Mouse (Mus musculus) intestine, embryonic 14.5 days (tissue): Measurements from ENCODE around the gene Foxo6. TPM values are rescaled to one million over a fixed set of nuclear protein-coding genes. Genes with fewer than 3 reads are reported as not detected.
A peak's percentile ranks its signal among the peaks of the same experiment; 100 is the strongest.

Source experiments
- ATAC-seq: fragments of 200-750 bp; cut with Nextera tagmentation; replicated peaks from 2 replicates; pipeline ENCODE4 v1.8.0; 2017; ENCODE audit warnings: low read depth, moderate number of reproducible peaks, moderate TSS enrichment, moderate library complexity; ENCODE audit not compliant: low FRiP score, low TSS enrichment
- DNase-seq: peaks from one replicate; pipeline ENCODE4 v3.0.0-alpha.2; 2018; ENCODE audit warnings: low spot score
- H3K27ac ChIP-seq: fragments of 300-500 bp; sonication (generic); 2 replicates; pipeline ENCODE4 v1.5.1; 2014; ENCODE audit warnings: low read depth, mild to moderate bottlenecking, control low read depth
- H3K27me3 ChIP-seq: fragments of 300-500 bp; sonication (generic); replicated peaks from 2 replicates; pipeline ENCODE4 v1.6.1; 2014; ENCODE audit warnings: low read length, control low read depth; ENCODE audit not compliant: control insufficient read depth, insufficient read depth
- H3K36me3 ChIP-seq: fragments of 300-500 bp; sonication (generic); 2 replicates; pipeline ENCODE4 v1.6.1; 2014; ENCODE audit warnings: low read length, control low read depth; ENCODE audit not compliant: control insufficient read depth, insufficient read depth
- H3K4me1 ChIP-seq: fragments of 300-500 bp; sonication (generic); replicated peaks from 2 replicates; pipeline ENCODE4 v1.6.1; 2014; ENCODE audit warnings: low read length, control low read depth, mixed read lengths; ENCODE audit not compliant: control insufficient read depth, insufficient read depth
- H3K4me2 ChIP-seq: fragments of 300-500 bp; sonication (generic); 2 replicates; pipeline ENCODE4 v1.6.1; 2014; ENCODE audit warnings: low read length
- H3K4me3 ChIP-seq: fragments of 300-500 bp; sonication (generic); 2 replicates; pipeline ENCODE4 v1.5.1; 2014; ENCODE audit warnings: low read depth, low read length, control low read depth, mixed read lengths
- H3K9ac ChIP-seq: fragments of 300-500 bp; sonication (generic); 2 replicates; pipeline ENCODE4 v1.6.1; 2014; ENCODE audit warnings: mild to moderate bottlenecking, low read length
- H3K9me3 ChIP-seq: fragments of 300-500 bp; sonication (generic); 2 replicates; pipeline ENCODE4 v1.6.1; 2016; ENCODE audit warnings: low read length, control low read depth; ENCODE audit not compliant: control insufficient read depth
- WGBS: fragments of 180-500 bp; shearing (Covaris S2); extraction: QIAGEN DNeasy Blood & Tissue Kit; methylation state at CpG from one replicate; pipeline ENCODE4 v1.1.7; 2014; 5-methylcytosine and 5-hydroxymethylcytosine counted together
- polyA plus RNA-seq: library from polyadenylated mRNA; unstranded; fragments of >200 nt; fragmentation: Nextera tagmentation; extraction: Ambion mirVana; gene quantifications from 2 replicates; pipeline ENCODE4 v1.2.1, GENCODE M21; 2014

The Foxo6 gene
- polyA plus RNA-seq, 1 experiment from 2014 or later: 0.39 TPM

DNA sequence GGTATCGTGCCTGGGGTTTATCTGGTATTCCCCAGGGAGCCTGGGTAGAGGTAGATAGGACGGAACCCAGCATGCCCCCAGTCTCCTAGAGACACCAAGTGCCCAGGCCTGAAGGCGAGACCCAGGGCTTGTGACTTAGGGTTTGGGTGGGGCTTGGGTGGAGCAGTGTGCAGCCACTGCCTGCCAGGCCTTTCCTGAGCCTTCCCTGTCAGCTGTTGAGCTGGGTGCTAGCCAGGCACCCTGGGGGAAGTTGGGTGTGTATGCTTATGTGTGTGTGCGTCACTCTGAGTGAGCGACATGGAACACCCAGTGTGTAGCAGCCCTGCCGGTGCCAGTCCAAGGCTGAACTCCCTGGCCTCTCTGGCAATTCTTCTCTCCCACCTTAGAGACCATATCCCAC, 63.3 kb downstream of the Foxo6 start:
- Histone ChIP-seq H3K4me2 (no peak overlapping the region), H3K27me3 (no peaks in the 10 kb centered on the region), H3K9ac (no peak overlapping the region), H3K9me3 (no peaks in the 10 kb centered on the region), H3K4me3 (no peak overlapping the region), H3K27ac (no peak overlapping the region), H3K36me3 (no peaks in the 10 kb centered on the region), H3K4me1 (no peaks in the 10 kb centered on the region)
- DNase-seq: no peak
- WGBS: 85% methylated on average over 6 of the region's 6 CpGs
- ATAC-seq: no peak

DNA sequence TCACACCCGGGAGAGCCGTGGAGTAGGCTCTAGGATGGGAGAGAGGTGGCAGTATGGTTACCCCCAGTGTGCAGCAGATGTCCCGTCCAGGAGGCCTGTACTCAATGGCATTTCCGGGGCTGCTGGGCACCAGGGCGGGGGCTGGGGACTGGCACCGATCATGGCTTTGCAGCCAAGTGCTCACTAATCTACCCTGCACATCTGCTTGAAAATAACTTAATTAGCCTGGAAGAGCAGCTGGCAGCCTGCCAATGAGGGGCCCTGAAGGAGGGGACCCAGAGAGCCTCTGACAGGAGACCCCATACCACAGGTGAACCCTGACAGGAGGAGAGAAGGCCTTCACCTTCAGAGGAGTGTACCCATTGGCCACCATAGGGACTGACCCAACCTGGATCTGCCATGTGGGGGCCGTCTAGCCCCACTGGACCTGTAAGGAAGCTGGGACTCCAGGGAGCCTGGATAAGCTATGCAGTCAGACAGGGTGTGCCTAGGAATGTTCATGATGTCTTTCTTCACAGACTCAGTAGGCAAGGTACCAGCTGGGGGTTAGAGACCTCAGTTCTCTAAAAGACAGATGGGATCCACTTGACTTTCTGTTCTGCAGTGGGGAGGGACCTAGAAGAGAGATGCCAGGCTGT, 63.9 kb downstream of the Foxo6 start:
- Histone ChIP-seq H3K27ac (no peak overlapping the region), H3K4me3 (no peak overlapping the region), H3K36me3 (no peaks in the 10 kb centered on the region), H3K4me1 (no peaks in the 10 kb centered on the region), H3K27me3 (no peaks in the 10 kb centered on the region), H3K4me2 (no peak overlapping the region), H3K9ac (no peak overlapping the region), H3K9me3 (no peaks in the 10 kb centered on the region)
- ATAC-seq (peak; percentile 18; the same call in 1 of the 2 replicates), DNase-seq (no peak)
- WGBS: 77% methylated on average over 7 of the region's 7 CpGs

- ATAC-seq: no peak
- no peaks in the 10 kb centered on the region for H3K36me3 ChIP-seq
- no peaks in the 10 kb centered on the region for H3K4me1 ChIP-seq
- no peak overlapping the region for H3K9ac ChIP-seq
- DNase-seq: no peak
- H3K9me3 ChIP-seq: no peaks in the 10 kb centered on the region
- 41% methylated on average over 6 of the region's 6 CpGs for WGBS
- no peak overlapping the region for H3K4me2 ChIP-seq
- no peaks in the 10 kb centered on the region for H3K27me3 ChIP-seq
- H3K27ac ChIP-seq: no peak overlapping the region
- no peak overlapping the region for H3K4me3 ChIP-seq
Observed at GRCm38 (mm10) chr4:120221708-120222107, 65.4 kb downstream of the Foxo6 start.

- Histone ChIP-seq H3K27me3 (no peaks in the 10 kb centered on the region), H3K4me1 (no peaks in the 10 kb centered on the region), H3K4me2 (no peak overlapping the region), H3K4me3 (no peak overlapping the region), H3K9me3 (no peaks in the 10 kb centered on the region), H3K27ac (no peak overlapping the region), H3K9ac (no peak overlapping the region), H3K36me3 (no peaks in the 10 kb centered on the region)
- no peak for ATAC-seq
- DNase-seq: no peak
- 77% methylated on average over 9 of the region's 9 CpGs for WGBS
Observed at GRCm38 (mm10) chr4:120218878-120219277, 68.3 kb downstream of the Foxo6 start.

Other genes with a start within 250 kb of the Foxo6 start
- not detected in 2 replicates for gene AL607142.1, start 222.4 kb downstream of the Foxo6 start, polyA plus RNA-seq
- gene Edn2, start 126.1 kb downstream of the Foxo6 start, polyA plus RNA-seq: 4.4 and 4.7 TPM in 2 replicates
- 36.6 and 43.3 TPM in 2 replicates for gene Scmh1, start 117.9 kb upstream of the Foxo6 start, polyA plus RNA-seq
- gene Slfnl1, start 244.9 kb upstream of the Foxo6 start, polyA plus RNA-seq: not detected in 2 replicates